Mouse (Mus musculus) heart, postnatal 4 days (tissue): ENCODE measurements around the gene Gemin5. TPM values are rescaled to one million over a fixed set of nuclear protein-coding genes. Genes with fewer than 3 reads are reported as not detected.

Experiments
- DNase-seq: peaks from one replicate; pipeline ENCODE4 v3.0.0; 2021
- total RNA-seq, 2 experiments: library from RNA; stranded (reverse); gene quantifications; 2 replicates each; pipeline ENCODE4 v1.2.3; 2021

Gene Gemin5
- total RNA-seq, 2 experiments from 2014 or later = 12.3 to 13.1 TPM

DNA sequence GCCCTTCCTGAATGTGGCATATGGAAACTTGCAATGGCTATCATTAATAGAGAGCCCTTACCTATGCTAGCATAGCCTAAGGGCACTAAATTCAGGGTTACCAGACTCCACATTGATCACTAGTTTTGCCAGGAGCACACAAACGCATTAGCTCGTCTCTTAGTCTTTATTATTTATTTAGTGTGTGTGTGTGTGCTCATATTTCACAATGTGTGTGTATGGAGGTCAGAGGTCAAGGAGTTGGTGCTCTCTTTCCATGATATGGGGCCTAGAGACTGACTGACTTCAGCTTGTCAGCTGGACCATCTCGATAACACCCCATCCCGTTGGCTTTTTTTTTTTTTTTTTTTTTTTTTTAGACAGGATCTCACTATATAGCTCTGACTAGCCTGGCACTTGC is 1.3 kb upstream of the Gemin5 start:
- DNase-seq = no peak

DNA sequence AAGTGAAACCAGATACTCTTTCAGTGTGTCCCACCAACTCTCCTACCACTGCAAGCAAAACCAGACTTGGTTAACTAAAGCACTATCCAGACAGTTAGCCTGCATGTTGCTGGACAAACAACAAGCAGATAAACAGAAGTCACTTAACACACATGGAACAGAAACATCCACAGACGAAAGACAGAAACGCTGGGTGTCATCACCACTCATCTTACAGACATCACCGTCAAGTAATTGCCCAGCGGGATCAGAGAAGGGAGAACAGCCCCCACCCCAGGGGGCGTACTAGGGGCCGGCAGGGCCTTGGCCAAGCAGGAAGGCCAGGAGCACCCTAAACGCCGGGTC is 545 bp downstream of the Gemin5 start:
- no peak for DNase-seq

DNA sequence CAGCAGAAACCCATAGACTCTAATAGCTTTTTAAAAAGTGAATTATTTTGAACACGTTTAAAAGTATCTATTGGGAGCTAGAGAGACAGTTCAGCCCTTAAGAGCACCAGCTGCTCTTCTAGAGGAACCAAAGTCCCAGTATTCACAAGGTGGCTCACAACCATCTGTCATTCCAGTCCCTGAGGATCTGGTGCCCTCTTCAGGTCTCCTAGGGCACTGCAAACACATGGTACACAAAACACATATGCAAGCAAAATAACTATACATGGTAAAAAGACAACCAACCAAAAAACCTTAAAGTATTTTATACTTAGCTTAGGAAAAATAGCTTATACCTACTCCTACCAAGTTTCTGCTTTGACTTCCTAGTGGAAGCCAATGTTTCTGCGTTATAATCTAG is 3.3 kb downstream of the Gemin5 start:
- no peak for DNase-seq

DNA sequence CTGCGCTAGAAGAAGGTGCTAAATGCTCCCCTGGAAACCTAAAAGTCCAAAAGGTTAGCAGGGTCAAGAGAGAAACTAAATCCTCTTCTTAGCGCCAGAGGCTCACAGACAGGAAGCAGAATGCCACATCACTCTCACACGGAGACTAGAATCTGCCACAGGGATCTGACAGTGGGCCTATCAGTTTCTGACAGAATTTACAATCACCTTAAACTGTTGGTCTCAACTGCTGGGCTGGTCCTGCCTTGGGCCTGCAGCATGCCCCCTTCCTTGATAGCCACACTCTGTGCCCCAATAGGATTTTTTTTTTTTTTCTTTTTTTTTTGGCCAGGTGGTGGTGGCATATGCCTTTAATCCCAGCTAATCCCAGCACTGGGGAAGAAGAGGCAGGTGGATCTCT is 11.5 kb downstream of the Gemin5 start:
- DNase-seq = no peak

DNA sequence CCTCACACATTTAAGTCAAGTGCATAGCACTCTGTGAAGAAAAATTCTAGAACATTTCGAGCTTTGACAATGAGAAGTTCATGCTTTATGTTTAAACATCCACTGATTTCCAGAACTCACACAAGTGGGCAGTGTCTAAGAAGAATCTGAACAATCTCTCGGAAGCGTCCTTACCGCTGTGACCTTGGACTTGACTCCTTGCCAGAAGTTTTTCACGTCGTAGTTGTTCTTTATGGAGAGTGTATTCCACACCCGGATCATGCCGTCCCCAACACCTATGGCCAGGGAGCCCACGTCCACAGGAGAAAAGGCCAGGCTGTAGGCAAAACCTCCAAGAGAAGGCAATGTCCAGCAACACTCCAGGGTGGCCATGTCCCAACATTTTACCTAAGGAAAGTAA is 12.9 kb downstream of the Gemin5 start:
- DNase-seq = no peak

DNA sequence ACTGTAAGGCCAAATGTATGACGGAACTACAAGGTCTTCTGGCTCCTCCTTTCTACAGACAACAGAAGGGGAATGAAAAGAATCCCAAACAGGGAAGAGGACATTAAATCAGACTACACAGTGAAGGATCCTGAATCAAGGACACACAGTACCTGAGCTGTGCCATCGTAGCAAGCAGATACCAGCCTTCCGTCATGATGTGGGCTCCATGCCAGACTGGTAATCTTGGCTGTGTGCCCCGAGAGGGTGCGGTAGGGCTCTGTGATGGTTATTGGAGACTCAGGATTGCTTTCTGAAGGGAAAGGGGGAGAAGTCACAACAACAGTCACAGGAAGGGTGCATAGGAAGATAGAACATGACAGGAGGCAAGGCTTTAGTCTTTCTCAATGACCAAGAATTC is 22.1 kb downstream of the Gemin5 start:
- peak; percentile 71 for DNase-seq

DNA sequence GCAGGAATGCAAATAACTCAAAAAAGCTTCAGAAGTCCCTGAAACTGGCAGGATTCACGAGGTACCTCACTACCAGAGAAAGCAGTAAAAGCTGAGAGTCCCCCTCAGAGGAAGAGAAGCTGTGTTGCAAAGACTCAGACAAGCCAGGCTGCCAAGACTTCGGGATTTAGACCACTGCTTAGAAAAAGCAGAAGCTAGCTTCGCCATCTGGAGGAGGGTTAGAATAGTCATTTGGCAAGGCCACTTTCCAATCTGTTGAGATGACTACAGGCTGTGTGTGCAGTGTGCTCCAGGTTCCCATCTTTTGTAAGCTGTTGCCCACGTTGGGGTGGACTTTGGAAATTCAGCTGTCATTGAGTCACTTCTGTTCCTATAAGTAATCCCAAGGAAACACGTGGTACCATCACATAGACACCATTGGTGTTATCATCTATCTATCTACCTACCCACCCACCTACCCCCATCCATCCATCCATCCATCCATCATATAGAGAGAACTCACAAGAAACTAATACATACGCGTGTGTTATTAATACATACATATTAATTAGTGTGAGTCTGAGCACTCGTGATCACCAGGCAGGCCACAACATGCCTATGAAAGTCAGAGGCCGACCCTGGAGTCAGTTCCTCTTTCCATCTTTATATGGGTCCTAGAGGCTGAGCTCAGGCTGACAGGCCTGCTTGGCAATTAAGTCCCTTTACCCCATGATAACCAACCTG is 24.5 kb downstream of the Gemin5 start:
- no peak for DNase-seq

DNA sequence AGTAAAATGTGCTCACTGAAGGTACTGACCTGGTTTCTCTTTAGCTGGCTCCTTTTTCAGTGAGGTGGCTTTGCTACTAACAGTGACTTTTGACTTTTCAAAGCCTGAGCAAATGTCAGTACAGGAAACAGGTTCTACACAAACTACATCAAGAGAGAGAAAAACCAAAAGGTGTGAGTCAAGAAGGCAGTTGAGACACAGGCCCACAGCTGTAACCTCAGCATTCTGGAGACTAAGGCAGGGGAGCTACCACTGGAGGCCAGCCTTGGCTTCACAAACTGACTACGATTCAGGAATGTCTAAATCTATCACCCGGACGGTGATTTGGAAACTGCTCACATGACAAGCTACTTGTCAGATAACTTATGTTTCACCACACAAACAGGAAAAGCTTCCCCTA is 28.9 kb downstream of the Gemin5 start:
- DNase-seq = no peak

DNA sequence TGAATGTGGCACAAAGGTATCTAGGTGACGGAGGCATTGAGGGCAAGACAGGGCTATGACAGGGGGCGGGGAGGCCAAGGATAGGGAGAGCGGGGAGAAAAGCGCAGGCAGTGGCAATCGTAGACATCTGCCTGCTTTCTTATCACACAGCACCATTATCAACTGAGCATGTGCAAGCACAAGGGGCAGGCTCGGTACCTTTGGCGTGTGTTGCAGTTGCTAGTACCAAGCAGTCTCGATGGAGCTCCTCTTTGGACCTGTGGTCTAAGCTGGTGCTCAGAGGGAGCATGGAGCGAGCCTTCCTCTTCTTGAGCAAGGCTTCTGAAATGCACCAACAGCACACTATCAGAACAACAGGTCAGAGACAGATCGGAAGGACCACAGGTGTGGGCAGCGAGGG is 29.5 kb downstream of the Gemin5 start:
- DNase-seq = no peak

DNA sequence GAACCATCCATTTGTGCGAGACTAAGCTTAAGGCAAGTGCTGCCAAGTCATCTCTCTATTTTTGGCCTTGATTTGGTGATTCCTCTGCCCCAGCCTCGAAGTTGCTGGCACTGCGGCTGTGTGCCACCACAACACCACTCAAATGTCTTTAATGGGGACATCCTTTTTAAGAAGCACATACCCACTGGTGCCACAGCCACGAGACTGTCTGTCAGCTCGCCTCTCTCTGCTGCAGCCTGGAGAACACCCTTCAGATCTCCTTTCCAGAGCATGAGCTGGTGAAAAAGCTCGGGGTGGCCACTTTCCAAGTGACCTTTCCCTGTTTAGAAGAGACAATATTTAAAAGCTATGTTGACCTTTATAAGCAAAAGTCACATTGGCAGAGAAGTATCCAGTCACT is 31.7 kb downstream of the Gemin5 start:
- no peak for DNase-seq

DNA sequence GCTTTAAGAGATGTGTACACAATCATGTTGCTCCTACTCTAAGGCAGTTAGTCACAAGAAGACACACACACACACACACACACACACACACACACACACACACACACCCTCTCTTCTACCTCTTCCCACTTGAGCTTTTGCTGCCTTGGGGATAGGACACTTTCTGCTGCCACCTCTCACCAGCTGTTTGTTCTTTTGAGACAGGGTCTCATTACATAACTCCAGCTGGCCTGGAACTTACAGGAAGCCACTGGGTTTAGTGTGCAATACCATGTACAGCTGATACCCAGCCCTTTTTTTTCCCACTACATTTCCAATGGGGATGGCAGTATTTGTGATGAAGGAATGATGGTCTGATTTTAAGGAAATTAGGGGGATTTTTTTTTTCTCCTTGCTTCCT is 33.0 kb downstream of the Gemin5 start:
- no peak for DNase-seq

DNA sequence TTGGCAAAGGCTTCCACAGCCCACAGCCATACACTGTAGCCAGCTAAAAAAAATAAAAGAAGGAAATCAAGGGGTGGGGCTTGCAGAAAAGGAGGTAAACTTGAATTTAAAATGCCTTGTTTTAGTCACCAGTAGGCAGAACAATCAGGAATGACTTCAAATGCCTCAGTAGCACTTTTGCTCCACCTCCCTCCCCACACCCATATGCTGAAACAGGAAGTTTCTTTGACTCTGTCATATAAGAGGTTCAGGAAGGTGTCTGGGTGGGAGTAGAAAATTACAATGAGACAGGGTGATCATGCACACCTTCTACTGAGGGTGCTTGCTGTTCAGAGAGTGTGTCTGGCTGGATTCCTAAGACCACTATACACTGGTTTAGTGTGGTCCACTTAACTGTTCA is 33.5 kb downstream of the Gemin5 start:
- no peak for DNase-seq

DNA sequence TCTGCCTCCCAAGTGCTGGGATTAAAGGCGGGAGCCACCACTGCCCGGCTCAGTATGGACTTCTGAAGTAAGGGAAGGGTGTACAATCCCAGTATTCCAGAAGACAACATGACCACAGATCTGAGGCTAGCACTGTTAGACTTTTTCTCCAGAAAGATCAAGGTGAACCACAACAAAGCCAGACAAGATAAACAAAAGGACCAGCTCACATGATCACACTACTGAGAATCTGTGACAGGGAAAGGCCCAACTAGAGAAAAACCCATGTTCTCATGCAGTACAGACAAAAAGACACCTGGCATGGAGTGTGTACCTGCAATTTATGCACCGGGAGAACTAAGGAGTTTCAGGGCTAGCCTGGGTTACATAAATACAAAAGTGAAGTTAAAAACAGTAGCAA is 36.3 kb downstream of the Gemin5 start:
- DNase-seq = no peak

DNA sequence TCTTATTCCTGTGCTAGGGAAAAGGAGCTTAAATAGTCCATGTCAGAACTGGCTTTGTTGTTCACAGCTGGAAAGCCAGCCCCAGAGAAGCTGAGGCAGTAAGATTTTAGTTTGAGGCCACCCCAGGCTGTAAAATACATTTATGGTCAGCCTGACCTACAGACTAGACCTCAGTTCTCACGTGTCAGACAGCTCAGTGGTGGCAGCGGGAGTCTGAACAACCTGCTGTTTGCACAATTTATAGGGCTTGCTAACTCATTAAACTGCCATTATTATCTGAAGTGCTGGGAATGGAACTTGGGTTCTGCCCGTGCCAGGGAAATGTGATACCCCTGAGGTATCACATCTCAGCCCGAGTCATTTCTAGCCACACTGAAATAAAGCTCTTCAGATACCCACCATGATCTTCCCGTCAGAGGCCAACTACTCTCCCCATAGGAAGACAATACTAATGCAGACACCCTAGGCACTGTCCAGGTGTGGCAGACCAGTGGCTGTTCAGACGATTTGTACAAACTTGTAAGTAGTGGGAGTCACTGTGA is 39.0 kb downstream of the Gemin5 start:
- DNase-seq = no peak

DNA sequence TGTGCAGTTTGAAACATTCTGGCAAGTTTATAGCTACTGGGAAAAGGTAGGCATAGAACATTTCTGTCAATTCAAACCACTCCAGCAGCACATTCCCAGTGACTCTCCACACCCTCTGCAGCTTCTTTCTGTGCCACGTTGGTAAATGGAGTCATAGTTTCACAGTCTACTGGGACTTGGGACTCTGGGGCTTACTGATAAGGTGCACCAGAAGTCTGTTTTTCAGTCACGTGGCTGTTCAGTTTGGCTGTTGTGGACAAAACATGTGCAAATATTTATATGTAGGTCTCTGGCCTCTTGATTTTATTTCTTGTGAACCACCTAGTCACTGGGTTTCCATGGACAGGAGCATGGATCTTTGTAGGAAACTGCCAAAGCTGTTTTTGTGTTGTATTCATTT is 40.8 kb downstream of the Gemin5 start:
- DNase-seq = no peak

DNA sequence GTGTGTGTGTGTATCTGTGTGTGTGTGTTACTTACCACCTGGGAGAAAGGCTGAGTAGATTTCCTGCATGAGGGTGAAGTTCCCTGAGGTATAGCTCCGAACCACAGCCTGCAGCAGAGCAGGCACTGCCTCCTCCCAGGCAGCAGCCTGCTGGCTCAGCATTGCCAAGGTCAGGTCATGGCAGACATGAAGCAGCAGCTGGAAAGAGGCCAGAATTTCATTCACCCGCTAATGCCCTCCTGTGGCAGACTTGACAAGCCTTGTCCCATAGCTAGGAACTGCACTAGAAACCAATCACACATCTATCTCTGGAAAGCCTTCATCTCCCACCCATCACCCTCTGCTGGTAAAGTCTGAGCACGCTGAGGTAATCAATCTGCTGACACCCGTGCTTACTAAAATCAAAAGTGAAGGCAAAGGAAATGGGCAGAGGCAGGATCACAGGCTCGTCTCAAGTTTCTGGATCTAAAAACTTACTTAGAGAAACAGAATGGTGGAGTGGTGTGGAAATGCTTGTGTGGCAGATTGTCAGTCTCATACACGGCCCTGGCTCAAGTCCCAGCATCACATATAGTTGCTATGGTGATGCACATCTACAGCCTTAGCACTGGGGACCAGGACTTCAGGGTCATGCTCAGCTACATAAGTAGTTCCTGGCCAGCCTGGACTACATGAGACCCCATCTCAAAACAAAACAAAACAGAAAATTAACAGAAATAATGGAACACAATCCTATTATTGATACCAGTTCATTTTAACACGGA is 41.8 kb downstream of the Gemin5 start:
- DNase-seq = peak; percentile 82

DNA sequence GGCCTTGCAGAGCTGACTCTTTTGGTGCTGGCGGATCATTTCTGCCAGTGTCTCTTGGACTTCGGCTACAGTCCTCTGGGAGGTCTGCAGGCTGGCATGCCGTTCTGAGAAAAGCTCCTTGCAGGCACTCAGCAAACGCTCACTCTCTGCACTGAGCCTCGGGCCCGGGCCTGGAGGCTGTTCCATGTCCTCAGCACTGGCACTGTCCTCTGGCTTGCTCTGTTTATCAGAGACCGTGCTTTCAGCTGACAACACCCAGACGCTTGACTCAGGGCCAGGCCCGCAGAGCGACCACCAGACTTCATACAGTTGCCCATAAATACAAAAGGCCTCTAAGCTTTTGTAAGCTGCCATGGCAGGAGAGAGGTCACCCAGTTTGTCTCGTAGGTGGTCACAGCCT is 43.3 kb downstream of the Gemin5 start:
- DNase-seq = peak; percentile 31

DNA sequence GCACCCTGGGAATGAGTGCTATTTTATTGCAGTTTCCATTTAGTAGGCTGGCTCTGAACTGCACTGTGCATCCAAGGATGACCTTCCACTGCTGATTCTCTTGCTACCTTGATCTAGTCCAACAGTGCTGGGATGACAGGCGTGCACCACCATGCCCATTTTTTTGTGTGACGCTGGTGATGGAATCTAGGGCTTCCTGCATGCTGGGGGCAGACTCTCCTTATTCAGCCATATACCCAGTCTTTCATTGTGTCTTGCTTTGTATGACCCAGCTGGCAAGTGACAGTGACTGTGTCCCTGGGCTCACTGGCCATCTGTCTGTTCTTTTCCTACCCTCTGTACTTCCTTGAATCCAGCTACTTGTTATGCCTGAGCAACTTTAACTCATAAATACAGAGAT is 44.6 kb downstream of the Gemin5 start:
- no peak for DNase-seq

DNA sequence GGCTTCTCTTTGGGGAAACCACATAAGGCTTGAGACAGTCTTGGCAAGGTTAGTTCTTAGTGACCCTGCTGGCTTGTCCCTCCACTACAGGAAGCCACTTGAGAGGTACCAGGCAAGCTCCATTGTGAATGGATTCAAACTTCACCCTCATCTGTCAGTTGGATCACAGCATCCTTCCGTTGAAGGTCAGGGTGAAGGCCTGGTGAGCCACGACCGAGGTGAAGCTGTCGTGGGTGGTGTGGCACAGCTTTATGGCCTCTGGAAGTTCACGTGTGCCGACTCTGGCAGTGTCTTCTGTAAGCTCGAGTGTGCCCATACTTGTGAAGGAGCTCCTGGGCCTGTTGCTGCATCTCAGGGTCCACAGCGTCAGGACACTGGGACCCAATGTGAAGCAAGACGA is 47.0 kb downstream of the Gemin5 start:
- no peak for DNase-seq

DNA sequence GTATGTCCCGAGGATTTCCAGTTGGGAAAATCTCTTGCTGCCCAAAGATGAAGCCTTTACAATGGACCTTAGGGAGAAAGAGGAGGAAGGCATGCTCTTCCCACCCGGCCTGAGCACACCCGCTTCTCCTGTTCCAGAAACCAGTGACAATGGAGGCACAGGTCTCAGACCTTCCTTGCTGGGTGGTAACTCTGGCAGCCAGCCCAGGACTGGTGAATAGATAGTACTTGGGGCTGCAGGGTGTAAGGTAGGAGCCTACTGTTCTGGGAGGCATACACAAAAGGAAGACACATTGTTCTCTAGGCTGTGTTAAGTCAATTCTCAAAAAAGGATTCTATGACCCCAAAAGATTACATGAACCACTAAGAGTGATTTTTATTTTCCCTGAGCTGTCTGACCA is 47.7 kb downstream of the Gemin5 start:
- no peak for DNase-seq

DNA sequence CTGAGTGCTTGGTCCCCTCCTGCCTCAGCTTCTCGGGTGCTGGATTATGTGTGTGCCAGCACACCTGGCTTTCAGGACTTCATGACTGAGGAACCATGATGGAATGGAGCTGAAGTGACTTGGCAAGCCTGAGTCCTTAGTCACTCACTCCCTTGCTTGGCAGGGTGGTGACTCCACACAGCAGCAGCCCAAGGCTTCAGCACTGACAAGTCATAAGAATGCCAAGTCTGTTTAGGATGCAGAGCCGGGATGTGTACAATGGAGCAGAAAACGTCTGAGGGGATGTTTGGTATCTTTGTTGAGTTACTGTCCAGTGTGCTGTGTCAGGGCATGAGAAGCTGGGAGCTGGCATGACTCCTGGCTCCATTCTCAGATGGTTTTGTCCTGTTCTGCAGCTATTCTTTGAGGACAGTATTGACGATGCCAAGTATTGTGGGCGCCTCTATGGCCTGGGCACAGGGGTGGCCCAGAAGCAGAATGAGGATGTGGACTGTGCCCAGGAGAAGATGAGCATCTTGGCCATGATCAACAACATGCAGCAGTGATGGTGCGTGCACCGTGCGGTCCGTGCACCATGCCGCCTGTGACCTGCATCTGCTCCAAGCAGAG is 51.2 kb downstream of the Gemin5 start:
- DNase-seq = no peak

DNA sequence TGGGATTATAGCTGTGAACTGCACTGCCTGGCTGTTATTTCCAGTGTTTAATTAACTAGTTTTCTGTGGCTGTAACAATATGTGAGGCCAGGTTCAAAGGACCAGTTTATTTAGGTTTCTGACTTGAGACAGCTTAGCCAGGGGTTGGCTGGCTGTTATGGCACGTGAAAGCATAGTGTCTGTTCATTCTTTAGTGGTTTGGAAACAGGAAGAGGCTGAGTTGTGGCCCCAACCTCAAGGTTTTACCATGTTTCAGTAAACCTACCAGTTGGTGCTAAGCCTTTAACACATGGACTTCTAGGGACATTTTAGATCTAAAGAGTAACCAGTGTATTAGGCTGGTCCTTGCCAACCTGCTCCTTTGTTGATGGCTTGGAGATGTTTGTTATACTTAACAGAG is 51.8 kb downstream of the Gemin5 start:
- DNase-seq = no peak

DNA sequence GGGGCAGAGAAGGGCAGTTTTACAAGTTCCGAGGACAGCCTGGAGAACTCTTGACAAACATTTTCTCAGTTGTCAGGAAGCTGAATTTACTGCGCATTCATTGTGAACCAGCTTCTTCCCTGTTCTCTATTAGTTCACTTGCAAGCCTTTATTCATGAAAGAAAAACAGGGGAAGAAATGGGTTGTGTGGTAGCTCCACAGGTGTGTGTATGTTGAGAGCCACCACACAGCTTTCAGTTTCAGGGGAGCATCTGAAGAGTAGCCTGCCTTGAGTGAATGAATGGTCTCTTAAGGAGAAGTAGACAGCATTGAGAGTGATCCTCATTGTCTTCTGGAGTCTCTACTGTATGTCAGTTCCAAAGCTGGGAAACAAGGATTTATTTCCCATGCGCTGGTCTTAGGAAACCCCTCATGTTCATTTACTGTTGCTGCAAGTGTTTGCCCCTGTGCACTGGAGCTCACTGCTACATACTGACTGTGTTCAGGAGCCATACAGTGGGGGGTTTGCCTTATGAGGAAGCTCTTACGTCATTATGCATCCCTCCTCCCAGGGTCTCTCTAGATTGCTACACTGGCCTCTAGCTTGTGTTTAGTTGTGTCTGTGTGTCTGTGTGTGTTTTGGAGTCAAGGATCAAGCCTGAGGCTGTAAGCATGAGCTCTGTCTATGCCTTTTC is 60.5 kb downstream of the Gemin5 start:
- no peak for DNase-seq
